Mouse (Mus musculus): ENCODE results near the gene A830005F24Rik. TPM values are rescaled to one million over a fixed set of nuclear protein-coding genes. Genes with fewer than 3 reads are reported as not detected.
"Not testable (repeated sequence)": the region's sequence is repeated elsewhere in the genome, so short reads cannot be mapped to it uniquely, and the experiment has no call there.

A830005F24Rik gene
- polyA plus RNA-seq, 1 experiment, result 0.40 TPM

DNA sequence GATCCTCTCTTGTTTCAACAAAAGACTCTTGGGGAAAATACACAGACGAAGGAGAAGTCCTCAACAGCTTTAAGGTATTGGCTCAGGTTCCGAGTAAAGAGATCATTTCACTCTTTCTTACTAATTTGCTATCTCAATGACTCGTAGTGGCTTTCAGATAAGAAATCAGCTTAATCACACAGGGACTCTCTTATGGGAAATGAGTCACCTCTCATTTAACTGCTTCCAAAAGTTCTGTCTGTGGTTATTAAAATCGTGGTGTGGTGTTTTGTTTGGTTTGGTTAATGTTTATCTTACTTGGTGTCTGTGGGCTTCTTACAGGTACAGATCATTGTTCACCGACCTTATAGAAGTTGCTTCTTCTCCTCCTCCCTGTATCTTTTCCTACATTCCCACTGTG lies 10.9 kb upstream of the A830005F24Rik start:
- no peak overlapping the region for H3K4me3 ChIP-seq (replicated peaks)
- no peaks in the 10 kb centered on the region for H3K4me1 ChIP-seq
- no peaks in the 10 kb centered on the region for H3K27me3 ChIP-seq (replicated peaks)
- TF ChIP-seq FLI1 (IDR thresholded peaks at IDR 0.05; ENCODE audit: low read length) (no peak), GATA1 (IDR thresholded peaks at IDR 0.05; ENCODE audit: borderline replicate concordance, low read length) (no peak)
- peaks cover 86% of the 10 kb centered on the region for H3K36me3 ChIP-seq (replicated peaks; ENCODE audit: low read length)
- H3K9me3 ChIP-seq, result peaks cover 17% of the 10 kb centered on the region

DNA sequence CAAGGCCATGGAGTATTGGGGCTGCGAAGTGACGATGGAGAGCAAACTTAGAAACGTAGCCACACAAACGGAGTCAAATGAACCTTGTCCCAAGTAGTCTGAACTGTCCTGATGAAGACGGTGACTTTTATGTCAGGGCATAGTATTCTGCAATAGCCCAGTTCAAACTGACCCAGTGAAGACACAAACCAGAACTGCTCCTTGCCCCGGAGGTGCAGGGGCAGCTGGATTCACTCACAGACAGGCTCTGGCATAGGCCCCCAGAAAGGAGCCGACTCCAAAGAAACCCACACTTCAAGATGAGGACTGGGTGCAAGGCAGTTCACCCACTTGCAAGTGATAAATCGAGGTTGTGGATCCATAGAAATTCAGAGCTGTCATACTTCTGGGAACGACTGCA lies 4.7 kb upstream of the A830005F24Rik start:
- no peaks in the 10 kb centered on the region for H3K27me3 ChIP-seq (replicated peaks)
- TF ChIP-seq GATA1 (IDR thresholded peaks at IDR 0.05; ENCODE audit: borderline replicate concordance, low read length) (no peak), FLI1 (IDR thresholded peaks at IDR 0.05; ENCODE audit: low read length) (no peak)
- no peak overlapping the region for H3K4me3 ChIP-seq (replicated peaks)
- H3K4me1 ChIP-seq, result peaks cover 29% of the 10 kb centered on the region
- peaks cover 47% of the 10 kb centered on the region for H3K36me3 ChIP-seq (replicated peaks; ENCODE audit: low read length)
- peaks cover 10% of the 10 kb centered on the region for H3K9me3 ChIP-seq

DNA sequence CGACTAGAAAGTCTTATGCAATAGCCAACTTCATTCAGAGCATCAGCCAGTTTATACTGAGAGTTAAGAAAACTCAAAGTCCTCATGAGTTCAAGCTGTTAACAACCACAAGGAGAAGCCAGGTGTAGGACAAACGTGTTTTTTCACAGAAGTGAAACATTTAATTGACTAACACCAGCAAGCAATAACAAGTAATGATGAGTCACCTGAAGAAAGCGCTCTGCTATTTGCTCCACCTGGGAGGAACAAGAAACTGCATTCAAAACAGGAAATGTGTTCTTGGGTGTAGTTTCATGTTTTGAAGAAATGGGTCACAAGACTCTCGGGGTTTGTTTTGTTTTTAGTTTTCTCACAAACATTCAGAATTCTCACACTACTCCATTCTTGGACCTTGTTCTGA lies 2.5 kb downstream of the A830005F24Rik start:
- Histone ChIP-seq H3K4me3 (replicated peaks) (no peak overlapping the region), H3K4me1 (peaks cover 20% of the 10 kb centered on the region), H3K9me3 (peaks cover 13% of the 10 kb centered on the region), H3K27me3 (replicated peaks) (peaks cover 5% of the 10 kb centered on the region), H3K36me3 (replicated peaks; ENCODE audit: low read length) (no peaks in the 10 kb centered on the region)
- TF ChIP-seq GATA1 (IDR thresholded peaks at IDR 0.05; ENCODE audit: borderline replicate concordance, low read length), result no peak

DNA sequence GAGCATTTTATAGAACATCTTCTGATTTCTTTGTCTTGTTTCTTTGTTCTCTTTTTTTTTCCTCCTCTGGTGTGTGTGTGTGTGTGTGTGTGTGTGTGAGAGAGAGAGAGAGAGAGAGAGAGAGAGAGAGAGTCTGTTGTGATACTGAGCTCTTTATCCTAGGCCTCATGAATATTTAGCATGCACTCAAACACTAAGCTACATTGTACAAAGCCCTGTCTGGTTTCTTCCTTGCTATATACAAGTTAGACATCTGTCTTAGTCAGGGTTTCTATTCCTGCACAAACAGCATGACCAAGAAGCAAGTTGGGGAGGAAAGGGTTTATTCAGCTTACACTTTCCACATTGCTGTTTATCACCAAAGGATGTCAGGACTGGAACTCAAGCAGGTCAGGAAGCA lies 5.8 kb downstream of the A830005F24Rik start:
- H3K4me1 ChIP-seq; H3K36me3 ChIP-seq (replicated peaks; ENCODE audit: low read length); H3K4me3 ChIP-seq (replicated peaks); H3K27me3 ChIP-seq (replicated peaks): not testable (repeated sequence)
- peaks cover 15% of the 10 kb centered on the region for H3K9me3 ChIP-seq

DNA sequence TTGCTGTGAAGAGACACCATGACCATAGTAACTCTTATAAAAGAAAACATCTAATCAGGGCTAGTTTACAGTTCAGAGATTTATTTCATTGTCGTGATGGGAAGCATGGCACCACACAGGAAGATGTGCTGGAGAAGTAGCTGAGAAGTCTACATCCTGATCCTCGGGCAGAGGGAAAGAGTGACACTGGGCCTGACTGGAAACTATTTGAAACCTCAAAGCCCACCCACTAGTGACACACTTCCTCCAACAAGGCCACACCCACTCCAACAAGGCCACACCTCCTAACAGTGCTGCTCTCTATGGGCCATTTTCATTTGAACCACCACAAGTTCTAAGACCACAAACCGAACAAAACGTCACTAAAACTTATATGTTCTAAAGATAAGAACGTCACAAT lies 12.4 kb downstream of the A830005F24Rik start:
- Histone ChIP-seq H3K4me3 (replicated peaks) (no peak overlapping the region), H3K9me3 (0 out of 2 replicates have a peak, but pooled peaks cover 4% of the 10 kb centered on the region), H3K4me1 (peaks cover 25% of the 10 kb centered on the region), H3K36me3 (replicated peaks; ENCODE audit: low read length) (no peaks in the 10 kb centered on the region), H3K27me3 (replicated peaks) (peaks cover 6% of the 10 kb centered on the region)
- TF ChIP-seq GATA1 (IDR thresholded peaks at IDR 0.05; ENCODE audit: borderline replicate concordance, low read length), result no peak
- no peak for TF ChIP-seq FLI1 (IDR thresholded peaks at IDR 0.05; ENCODE audit: low read length)

DNA sequence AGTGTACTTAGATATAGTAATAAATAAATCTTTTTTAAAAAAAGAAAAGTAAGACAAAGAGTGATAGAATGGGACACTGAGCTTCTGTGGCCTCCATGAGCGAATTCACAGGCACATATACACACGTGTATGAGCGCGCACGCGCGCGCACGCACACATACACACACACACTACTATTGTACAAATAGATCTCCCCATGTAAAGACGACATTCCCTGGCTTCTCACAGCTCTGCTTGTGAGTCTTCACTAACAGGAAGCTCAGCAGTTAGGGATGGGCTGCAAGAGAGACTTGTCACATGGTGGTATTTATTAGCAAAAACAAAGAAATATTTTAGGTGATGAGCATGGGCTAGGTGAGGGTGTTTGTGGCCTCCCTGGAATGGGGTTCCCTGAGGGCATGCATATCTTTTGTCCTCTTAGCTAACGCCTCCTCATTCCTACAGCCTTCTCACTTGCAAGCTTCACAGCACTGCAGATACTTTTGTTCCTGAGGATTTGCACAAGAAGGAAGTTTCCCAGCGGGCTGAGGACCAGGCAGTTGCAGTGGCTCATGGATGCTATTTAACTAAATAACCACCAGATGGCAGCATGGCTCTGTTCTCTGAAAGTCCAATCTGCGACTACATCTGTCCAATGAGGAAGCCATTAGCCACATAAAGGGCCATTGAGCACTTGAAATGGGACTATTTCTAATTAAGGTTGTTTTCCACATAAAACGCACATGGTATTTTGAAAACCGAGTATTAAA lies 14.9 kb downstream of the A830005F24Rik start:
- H3K9me3 ChIP-seq, result no peaks in the 10 kb centered on the region
- peak overlapping the region; percentile 53 for H3K4me3 ChIP-seq (replicated peaks)
- peaks cover 2% of the 10 kb centered on the region for H3K27me3 ChIP-seq (replicated peaks)
- H3K36me3 ChIP-seq (replicated peaks; ENCODE audit: low read length), result peaks cover 3% of the 10 kb centered on the region
- peaks cover 32% of the 10 kb centered on the region for H3K4me1 ChIP-seq
- no peak for TF ChIP-seq FLI1 (IDR thresholded peaks at IDR 0.05; ENCODE audit: low read length)
- no peak for TF ChIP-seq GATA1 (IDR thresholded peaks at IDR 0.05; ENCODE audit: borderline replicate concordance, low read length)

DNA sequence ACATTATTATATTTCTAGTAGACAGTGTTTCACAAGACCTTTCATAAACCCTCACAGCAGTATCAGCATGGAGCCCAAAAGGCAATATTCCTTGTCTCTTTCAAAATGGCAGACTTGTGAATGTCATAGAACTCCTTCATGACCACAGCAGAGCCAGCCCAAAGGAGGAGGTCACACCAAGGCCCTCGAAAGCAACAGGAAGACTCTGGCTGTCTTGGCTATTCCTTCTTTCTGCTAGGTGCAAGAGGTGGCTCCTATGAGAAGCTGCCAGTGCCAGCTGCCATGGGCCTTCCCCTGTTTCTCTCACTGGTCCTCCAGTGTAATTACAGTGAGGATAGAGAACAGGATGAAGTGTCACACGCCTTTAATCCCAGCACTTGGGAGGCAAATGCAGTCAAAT lies 15.7 kb downstream of the A830005F24Rik start:
- TF ChIP-seq GATA1 (IDR thresholded peaks at IDR 0.05; ENCODE audit: borderline replicate concordance, low read length), result no peak
- peaks cover 11% of the 10 kb centered on the region for H3K36me3 ChIP-seq (replicated peaks; ENCODE audit: low read length)
- no peak overlapping the region for H3K4me3 ChIP-seq (replicated peaks)
- H3K9me3 ChIP-seq, result no peaks in the 10 kb centered on the region
- peaks cover 2% of the 10 kb centered on the region for H3K27me3 ChIP-seq (replicated peaks)
- H3K4me1 ChIP-seq, result peaks cover 39% of the 10 kb centered on the region

DNA sequence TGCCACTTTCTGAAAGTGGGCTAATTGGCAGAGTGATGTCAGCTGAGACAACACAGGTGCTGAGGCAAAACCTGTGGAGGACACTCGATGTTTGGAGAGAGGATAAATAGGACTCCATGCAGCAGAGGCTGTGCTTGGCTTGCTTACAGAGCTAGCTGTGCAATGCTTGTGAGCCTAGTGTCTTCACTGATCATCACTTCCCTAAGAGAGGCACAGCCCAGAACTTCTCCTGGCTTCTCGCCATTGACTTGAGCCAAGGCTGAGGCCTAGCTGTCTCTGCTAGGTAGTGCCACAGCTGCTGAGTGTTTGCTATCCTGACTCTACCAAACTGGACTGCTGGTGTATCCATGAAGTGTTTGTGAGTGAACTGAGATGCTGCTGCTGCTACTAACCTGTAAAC lies 17.3 kb downstream of the A830005F24Rik start:
- Histone ChIP-seq H3K27me3 (replicated peaks) (no peaks in the 10 kb centered on the region), H3K4me1 (peaks cover 45% of the 10 kb centered on the region), H3K9me3 (no peaks in the 10 kb centered on the region), H3K4me3 (replicated peaks) (no peak overlapping the region), H3K36me3 (replicated peaks; ENCODE audit: low read length) (peaks cover 27% of the 10 kb centered on the region)
- TF ChIP-seq GATA1 (IDR thresholded peaks at IDR 0.05; ENCODE audit: borderline replicate concordance, low read length), result no peak
- TF ChIP-seq FLI1 (IDR thresholded peaks at IDR 0.05; ENCODE audit: low read length), result no peak

DNA sequence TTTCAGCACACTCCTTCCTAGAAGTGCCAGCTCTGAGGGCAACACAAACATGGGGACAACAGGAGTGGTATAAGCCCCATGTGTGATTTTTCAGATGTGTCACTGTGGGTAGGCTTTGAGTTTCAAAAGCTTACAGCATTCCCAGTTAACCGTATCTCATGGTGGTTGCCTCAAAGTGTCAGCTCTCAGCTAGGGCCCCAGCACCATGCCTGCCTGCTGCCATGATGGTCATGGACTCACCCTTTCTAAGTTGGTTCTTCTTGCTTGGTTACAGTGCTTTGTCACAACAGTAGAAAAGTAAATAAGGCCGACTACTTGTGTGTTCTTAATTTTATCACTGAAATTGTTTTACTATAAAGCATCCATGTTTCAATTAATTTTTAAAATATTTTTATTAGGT lies 18.1 kb downstream of the A830005F24Rik start:
- H3K9me3 ChIP-seq, result no peaks in the 10 kb centered on the region
- H3K27me3 ChIP-seq (replicated peaks), result no peaks in the 10 kb centered on the region
- H3K4me1 ChIP-seq, result peaks cover 40% of the 10 kb centered on the region
- peaks cover 34% of the 10 kb centered on the region for H3K36me3 ChIP-seq (replicated peaks; ENCODE audit: low read length)
- no peak overlapping the region for H3K4me3 ChIP-seq (replicated peaks)
- TF ChIP-seq GATA1 (IDR thresholded peaks at IDR 0.05; ENCODE audit: borderline replicate concordance, low read length) (no peak), FLI1 (IDR thresholded peaks at IDR 0.05; ENCODE audit: low read length) (no peak)

DNA sequence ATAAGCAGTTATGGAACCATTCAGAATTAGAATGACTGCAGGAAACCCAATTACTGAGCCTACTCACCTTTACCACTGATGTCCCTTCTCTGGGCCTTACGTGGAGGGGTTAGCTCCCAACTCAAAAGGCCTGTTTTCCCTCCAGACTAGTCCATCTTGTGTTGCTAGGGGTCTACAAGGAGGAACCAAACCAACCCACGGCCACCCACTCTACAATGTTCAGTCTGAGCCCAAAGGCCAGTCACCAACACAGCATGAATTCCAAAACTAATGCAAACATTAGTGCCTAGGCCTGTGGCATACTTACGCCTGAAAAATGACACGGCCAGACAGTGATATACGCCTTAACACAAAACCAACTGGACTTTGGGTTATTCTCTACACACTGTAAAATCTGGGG lies 20.1 kb downstream of the A830005F24Rik start:
- no peak for TF ChIP-seq GATA1 (IDR thresholded peaks at IDR 0.05; ENCODE audit: borderline replicate concordance, low read length)
- no peak for TF ChIP-seq FLI1 (IDR thresholded peaks at IDR 0.05; ENCODE audit: low read length)
- Histone ChIP-seq H3K4me3 (replicated peaks) (no peak overlapping the region), H3K9me3 (no peaks in the 10 kb centered on the region), H3K36me3 (replicated peaks; ENCODE audit: low read length) (peaks cover 54% of the 10 kb centered on the region), H3K27me3 (replicated peaks) (no peaks in the 10 kb centered on the region), H3K4me1 (peaks cover 32% of the 10 kb centered on the region)

DNA sequence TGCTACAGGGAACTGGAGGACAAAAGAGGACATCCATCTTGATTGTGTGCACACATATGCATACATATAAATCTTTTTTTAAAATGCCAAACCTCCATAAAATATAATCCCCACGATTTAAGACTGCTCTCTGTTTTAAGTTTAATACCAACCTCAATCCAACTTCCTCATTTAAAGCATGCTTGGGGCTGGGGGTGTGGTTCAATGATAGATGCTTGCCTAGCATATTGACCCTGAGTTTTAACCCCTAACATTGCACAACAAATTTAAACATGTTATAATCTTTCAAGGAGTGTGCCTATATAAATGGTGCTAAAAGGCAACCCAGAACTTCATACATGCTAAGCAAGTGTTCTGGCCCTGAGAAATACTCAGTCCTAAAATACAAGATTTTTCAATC lies 27.1 kb downstream of the A830005F24Rik start:
- H3K36me3 ChIP-seq (replicated peaks; ENCODE audit: low read length), result peaks cover 33% of the 10 kb centered on the region
- TF ChIP-seq GATA1 (IDR thresholded peaks at IDR 0.05; ENCODE audit: borderline replicate concordance, low read length) (no peak), FLI1 (IDR thresholded peaks at IDR 0.05; ENCODE audit: low read length) (no peak)
- H3K4me1 ChIP-seq, result peaks cover 51% of the 10 kb centered on the region

More for the DNA sequence above, 27.1 kb downstream of the A830005F24Rik start:
- Histone ChIP-seq H3K9me3 (no peaks in the 10 kb centered on the region), H3K27me3 (replicated peaks) (no peaks in the 10 kb centered on the region), H3K4me3 (replicated peaks) (no peak overlapping the region)

All from megakaryocyte, embryonic 14.5 days (primary cell).